Mouse (Mus musculus): ENCODE results near the gene Shh. TPM values are rescaled to one million over a fixed set of nuclear protein-coding genes. Genes with fewer than 3 reads are reported as not detected.

Gene Shh
- polyA plus RNA-seq, 1 experiment from 2014 or later = 0.23 TPM

DNA sequence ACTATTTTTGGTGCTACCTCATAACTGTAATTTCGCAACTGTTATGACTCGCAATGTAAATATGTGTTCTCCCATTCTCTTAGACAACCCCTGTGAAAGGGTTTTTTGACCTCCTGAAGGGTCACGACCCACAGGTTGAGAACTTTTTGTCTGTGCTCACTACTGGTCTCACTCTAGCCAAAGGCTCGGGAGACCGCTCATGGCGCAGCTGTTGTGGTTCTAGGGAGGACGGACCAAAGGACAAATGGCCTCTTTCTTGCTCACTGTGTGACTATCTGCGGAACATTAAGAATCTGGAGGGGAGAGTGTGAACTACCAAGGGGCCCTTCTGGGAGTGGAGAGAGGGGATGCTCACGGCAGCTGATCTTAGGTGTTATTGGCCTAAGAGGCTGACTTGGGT lies 41.1 kb downstream of the Shh start:
- ATAC-seq = no peak
- H3K9me3 ChIP-seq (ENCODE audit: control insufficient read depth) = no peaks in the 10 kb centered on the region
- no peak overlapping the region for H3K4me2 ChIP-seq (replicated peaks; ENCODE audit: low read depth)
- no peaks in the 10 kb centered on the region; the same call in 1 of the 2 replicates for H3K36me3 ChIP-seq (ENCODE audit: control insufficient read depth, insufficient read depth)
- no peaks in the 10 kb centered on the region for H3K27me3 ChIP-seq (replicated peaks; ENCODE audit: control insufficient read depth, insufficient read depth, low read length)
- TF ChIP-seq CTCF (IDR thresholded peaks at IDR 0.05; ENCODE audit: low read depth) = no peak
- no peaks in the 10 kb centered on the region for H3K4me1 ChIP-seq (replicated peaks; ENCODE audit: control insufficient read depth, insufficient read depth, low read length)
- no peak overlapping the region for H3K4me3 ChIP-seq (ENCODE audit: low read depth, low read length)
- no peak overlapping the region for H3K27ac ChIP-seq (ENCODE audit: low read depth, low read length)
- H3K9ac ChIP-seq (ENCODE audit: low read depth, low read length) = no peak overlapping the region
- 94% methylated on average over 9 of the region's 9 CpGs for WGBS

DNA sequence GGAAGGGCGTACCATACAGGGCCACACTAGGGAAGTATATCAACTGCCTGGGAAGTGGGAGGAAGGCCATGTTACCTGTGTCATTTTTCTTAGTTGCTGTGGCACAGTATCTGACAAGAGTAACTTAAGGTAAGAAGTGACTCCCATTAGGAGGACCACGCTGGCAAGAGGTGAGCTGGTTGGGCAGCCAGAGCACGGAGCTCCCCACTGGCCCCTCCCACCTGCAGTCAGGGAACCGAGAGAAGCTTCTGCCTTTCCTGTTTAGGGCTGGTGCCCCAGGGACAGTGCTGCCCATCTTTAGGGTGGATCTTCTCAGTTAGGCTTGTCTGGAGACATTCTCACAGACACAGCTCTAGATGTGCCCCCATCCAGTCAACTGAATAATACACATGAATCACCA lies 43.3 kb downstream of the Shh start:
- Histone ChIP-seq H3K9me3 (ENCODE audit: control insufficient read depth) (no peaks in the 10 kb centered on the region), H3K4me1 (replicated peaks; ENCODE audit: control insufficient read depth, insufficient read depth, low read length) (no peaks in the 10 kb centered on the region), H3K4me3 (ENCODE audit: low read depth, low read length) (no peak overlapping the region), H3K27me3 (replicated peaks; ENCODE audit: control insufficient read depth, insufficient read depth, low read length) (no peaks in the 10 kb centered on the region), H3K27ac (ENCODE audit: low read depth, low read length) (no peak overlapping the region), H3K9ac (ENCODE audit: low read depth, low read length) (no peak overlapping the region), H3K4me2 (replicated peaks; ENCODE audit: low read depth) (no peak overlapping the region), H3K36me3 (ENCODE audit: control insufficient read depth, insufficient read depth) (peaks cover 13% of the 10 kb centered on the region)
- no peak for ATAC-seq
- 64% methylated on average over 4 of the region's 4 CpGs for WGBS
- no peak for TF ChIP-seq CTCF (IDR thresholded peaks at IDR 0.05; ENCODE audit: low read depth)

DNA sequence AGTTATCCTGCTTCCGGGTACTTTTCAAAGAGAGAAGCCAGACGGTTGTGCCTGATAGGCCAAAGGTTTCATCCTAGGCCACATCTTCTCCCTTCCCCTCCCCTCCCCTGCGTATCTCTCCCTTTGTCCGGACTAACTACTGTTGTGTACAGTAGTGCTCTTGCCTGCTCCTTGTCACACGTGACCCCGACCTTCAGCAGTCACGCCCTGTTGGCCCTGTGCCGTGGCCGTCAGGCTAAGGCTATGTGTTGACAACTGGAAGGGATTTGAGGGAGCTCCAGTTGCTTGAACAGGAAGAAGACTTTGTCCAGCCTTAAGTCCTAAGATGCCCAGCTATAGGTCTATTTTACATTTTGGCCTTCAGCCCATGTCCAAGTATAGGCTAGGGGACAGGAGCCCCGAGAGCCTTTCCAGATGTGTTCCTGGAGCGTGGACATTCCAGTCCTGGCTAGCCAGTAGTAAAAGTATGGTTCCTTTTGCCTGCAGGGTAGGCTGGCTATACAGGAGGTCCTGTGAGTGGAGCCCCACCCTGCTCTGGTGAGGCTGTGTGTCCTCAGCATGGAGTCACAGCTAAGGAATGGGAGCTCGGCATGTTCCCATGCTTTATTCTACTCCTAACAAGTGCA lies 47.3 kb downstream of the Shh start:
- Histone ChIP-seq H3K9me3 (ENCODE audit: control insufficient read depth) (no peaks in the 10 kb centered on the region), H3K4me1 (replicated peaks; ENCODE audit: control insufficient read depth, insufficient read depth, low read length) (no peaks in the 10 kb centered on the region), H3K4me3 (ENCODE audit: low read depth, low read length) (no peak overlapping the region), H3K36me3 (ENCODE audit: control insufficient read depth, insufficient read depth) (peaks cover 32% of the 10 kb centered on the region), H3K9ac (ENCODE audit: low read depth, low read length) (no peak overlapping the region), H3K27ac (ENCODE audit: low read depth, low read length) (peak overlapping the region; percentile 50), H3K4me2 (replicated peaks; ENCODE audit: low read depth) (0 out of 2 replicates have a peak overlapping the region, but pooled peaks have one; percentile 9), H3K27me3 (replicated peaks; ENCODE audit: control insufficient read depth, insufficient read depth, low read length) (no peaks in the 10 kb centered on the region)
- 59% methylated on average over 12 of the region's 12 CpGs for WGBS
- ATAC-seq = peak; percentile 81
- TF ChIP-seq CTCF (IDR thresholded peaks at IDR 0.05; ENCODE audit: low read depth) = no peak

DNA sequence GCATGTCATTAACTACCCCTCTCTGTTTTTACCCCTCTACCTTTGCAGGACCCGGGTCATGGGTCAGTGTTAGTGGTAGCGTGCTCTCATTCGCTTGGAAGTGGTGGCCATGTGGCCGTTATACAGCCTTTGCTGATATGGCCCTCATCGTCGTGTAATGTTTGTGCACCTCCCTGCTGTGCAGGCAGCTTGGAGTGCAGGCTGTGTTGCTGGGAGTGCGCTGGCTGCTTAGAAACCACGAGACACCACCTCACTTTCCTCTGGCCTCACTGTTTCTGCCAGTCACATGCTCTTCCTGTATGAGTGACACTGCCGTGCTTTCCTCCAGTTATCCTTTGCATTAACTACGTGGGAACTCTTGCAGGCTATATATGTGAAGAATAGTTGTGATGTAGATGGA lies 48.3 kb downstream of the Shh start:
- H3K9me3 ChIP-seq (ENCODE audit: control insufficient read depth) = no peaks in the 10 kb centered on the region
- no peak overlapping the region for H3K9ac ChIP-seq (ENCODE audit: low read depth, low read length)
- WGBS = 58% methylated on average over 10 of the region's 10 CpGs
- no peaks in the 10 kb centered on the region for H3K4me1 ChIP-seq (replicated peaks; ENCODE audit: control insufficient read depth, insufficient read depth, low read length)
- no peak overlapping the region for H3K4me3 ChIP-seq (ENCODE audit: low read depth, low read length)
- H3K36me3 ChIP-seq (ENCODE audit: control insufficient read depth, insufficient read depth) = peaks cover 42% of the 10 kb centered on the region
- no peaks in the 10 kb centered on the region for H3K27me3 ChIP-seq (replicated peaks; ENCODE audit: control insufficient read depth, insufficient read depth, low read length)
- peak overlapping the region; percentile 50; the same call in 1 of the 2 replicates for H3K27ac ChIP-seq (ENCODE audit: low read depth, low read length)
- H3K4me2 ChIP-seq (replicated peaks; ENCODE audit: low read depth) = no peak overlapping the region
- ATAC-seq = peak; percentile 53
- no peak for TF ChIP-seq CTCF (IDR thresholded peaks at IDR 0.05; ENCODE audit: low read depth)

DNA sequence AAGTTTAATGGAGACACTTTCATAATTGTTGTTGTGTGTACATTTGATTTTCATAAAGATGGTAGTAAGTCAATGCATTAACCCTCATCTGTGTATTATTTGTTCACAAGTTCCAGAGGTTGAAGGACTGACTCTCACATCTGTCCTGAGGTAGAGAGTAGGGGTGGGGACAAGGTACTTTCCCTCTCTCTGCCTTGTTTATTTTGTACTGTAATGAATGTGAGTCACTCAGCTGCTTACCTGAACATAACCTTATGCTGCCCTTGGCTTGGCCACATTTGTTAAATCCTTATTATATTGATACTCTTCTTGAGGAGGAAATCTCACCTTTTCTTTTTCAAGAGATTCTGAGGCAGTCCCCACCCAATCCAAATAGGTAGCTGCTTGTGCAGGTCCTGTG lies 51.0 kb downstream of the Shh start:
- Histone ChIP-seq H3K36me3 (ENCODE audit: control insufficient read depth, insufficient read depth) (peaks cover 66% of the 10 kb centered on the region), H3K27me3 (replicated peaks; ENCODE audit: control insufficient read depth, insufficient read depth, low read length) (no peaks in the 10 kb centered on the region), H3K4me3 (ENCODE audit: low read depth, low read length) (no peak overlapping the region), H3K9ac (ENCODE audit: low read depth, low read length) (no peak overlapping the region), H3K27ac (ENCODE audit: low read depth, low read length) (no peak overlapping the region), H3K4me1 (replicated peaks; ENCODE audit: control insufficient read depth, insufficient read depth, low read length) (no peaks in the 10 kb centered on the region; the same call in 1 of the 2 replicates), H3K9me3 (ENCODE audit: control insufficient read depth) (no peaks in the 10 kb centered on the region), H3K4me2 (replicated peaks; ENCODE audit: low read depth) (no peak overlapping the region)
- no peak for TF ChIP-seq CTCF (IDR thresholded peaks at IDR 0.05; ENCODE audit: low read depth)
- ATAC-seq = no peak

DNA sequence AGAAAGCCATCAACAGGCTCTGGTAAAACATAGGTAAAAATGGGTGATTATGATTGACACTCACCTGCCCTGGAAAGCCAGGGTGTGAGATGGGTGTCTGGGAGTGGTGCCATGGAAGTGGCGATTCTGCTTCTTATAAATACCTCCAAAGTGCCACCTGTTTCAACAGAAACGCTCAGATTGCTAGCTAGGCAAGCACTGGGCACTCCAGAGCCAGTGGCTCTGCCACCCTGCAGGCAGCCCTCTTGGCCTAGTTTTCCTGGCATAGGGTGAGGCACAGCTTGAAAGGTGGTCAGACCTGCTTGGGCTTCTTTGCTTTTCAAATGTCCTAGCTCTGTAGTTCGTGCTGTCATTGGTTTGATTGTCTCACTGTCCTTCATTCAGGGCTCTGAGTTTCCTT lies 53.0 kb downstream of the Shh start:
- TF ChIP-seq CTCF (IDR thresholded peaks at IDR 0.05; ENCODE audit: low read depth) = no peak
- Histone ChIP-seq H3K36me3 (ENCODE audit: control insufficient read depth, insufficient read depth) (peaks cover 69% of the 10 kb centered on the region), H3K4me1 (replicated peaks; ENCODE audit: control insufficient read depth, insufficient read depth, low read length) (no peaks in the 10 kb centered on the region; the same call in 1 of the 2 replicates), H3K4me3 (ENCODE audit: low read depth, low read length) (no peak overlapping the region), H3K4me2 (replicated peaks; ENCODE audit: low read depth) (no peak overlapping the region), H3K27me3 (replicated peaks; ENCODE audit: control insufficient read depth, insufficient read depth, low read length) (no peaks in the 10 kb centered on the region), H3K27ac (ENCODE audit: low read depth, low read length) (no peak overlapping the region), H3K9ac (ENCODE audit: low read depth, low read length) (no peak overlapping the region), H3K9me3 (ENCODE audit: control insufficient read depth) (no peaks in the 10 kb centered on the region)
- no peak for ATAC-seq
- WGBS = 93% methylated on average over 3 of the region's 3 CpGs
